Mouse (Mus musculus) liver, embryonic 14.5 days (tissue): ENCODE data around the gene Lrrc27. TPM values are rescaled to one million over a fixed set of nuclear protein-coding genes. Genes with fewer than 3 reads are reported as not detected.

Source experiments
- ATAC-seq: fragments of 200-750 bp; cut with Nextera tagmentation; 2 replicates; pipeline ENCODE4 v1.8.0; 2017; ENCODE audit warnings: moderate number of reproducible peaks, mild to moderate bottlenecking, moderate library complexity; ENCODE audit not compliant: insufficient read depth
- DNase-seq, 3 experiments: peaks; one replicate each; pipeline ENCODE4 v3.0.0-alpha.2; 2012 to 2013; ENCODE audit warnings: low read depth in 3 of 3, low spot score in 3 of 3
- H3K27ac ChIP-seq: fragments of 300-500 bp; sonication (generic); 2 replicates; pipeline ENCODE4 v1.5.1; 2014; ENCODE audit warnings: moderate library complexity, mild to moderate bottlenecking, control low read depth, inconsistent platforms
- H3K27me3 ChIP-seq: fragments of 300-500 bp; sonication (generic); 2 replicates; pipeline ENCODE4 v1.6.1; 2014; ENCODE audit warnings: mild to moderate bottlenecking, low read length, moderate library complexity; ENCODE audit not compliant: control insufficient read depth, insufficient read depth
- H3K36me3 ChIP-seq: fragments of 300-500 bp; sonication (generic); replicated peaks from 2 replicates; pipeline ENCODE4 v1.6.1; 2014; ENCODE audit warnings: low read depth; ENCODE audit not compliant: control insufficient read depth, insufficient read depth
- H3K4me1 ChIP-seq, 2 experiments: fragments of 200-500 bp in 1 of 2; fragments of 300-500 bp in 1 of 2; sonication (generic) in 1 of 2; replicated peaks; 2 replicates each; pipeline ENCODE4 v1.6.1; 2012 to 2014; ENCODE audit warnings: antibody characterized with exemption in 1 of 2, inconsistent platforms in 1 of 2, low read length in 1 of 2; ENCODE audit not compliant: control insufficient read depth in 2 of 2, insufficient read depth in 2 of 2
- H3K4me2 ChIP-seq: fragments of 300-500 bp; sonication (generic); 2 replicates; pipeline ENCODE4 v1.6.1; 2014; ENCODE audit warnings: low read depth, mild to moderate bottlenecking, control low read depth, moderate library complexity
- H3K4me3 ChIP-seq, 2 experiments: fragments of 200-500 bp in 1 of 2; fragments of 300-500 bp in 1 of 2; sonication (generic) in 1 of 2; 2 replicates each; pipeline ENCODE4 v1.5.1; 2012 to 2014; ENCODE audit warnings: low read depth in 2 of 2, low read length in 2 of 2, mild to moderate bottlenecking in 2 of 2, control low read depth in 1 of 2, inconsistent platforms in 1 of 2, moderate library complexity in 1 of 2; ENCODE audit not compliant: insufficient read depth in 1 of 2
- H3K9ac ChIP-seq: fragments of 300-500 bp; sonication (generic); replicated peaks from 2 replicates; pipeline ENCODE4 v1.6.1; 2014; ENCODE audit warnings: mild to moderate bottlenecking, control low read depth, moderate library complexity
- H3K9me3 ChIP-seq: fragments of 300-500 bp; sonication (generic); 2 replicates; pipeline ENCODE4 v1.6.1; 2016; ENCODE audit warnings: low read length, mixed read lengths; ENCODE audit not compliant: control insufficient read depth
- CTCF ChIP-seq: IDR thresholded peaks from 2 replicates; pipeline ENCODE4 v1.5.1; 2016; ENCODE audit warnings: antibody characterized with exemption, low read depth, control low read depth
- EP300 ChIP-seq: IDR thresholded peaks from 2 replicates; pipeline ENCODE4 v1.6.1; 2016; ENCODE audit warnings: antibody characterized with exemption, low read depth
- WGBS: fragments of 180-500 bp; shearing (Covaris S2); extraction: QIAGEN DNeasy Blood & Tissue Kit; methylation state at CpG from one replicate; pipeline ENCODE4 v1.1.7; 2014; ENCODE audit not compliant: insufficient replicate concordance; 5-methylcytosine and 5-hydroxymethylcytosine counted together
- polyA plus RNA-seq, 2 experiments: library from polyadenylated mRNA; depleted of rRNA in 1 of 2; stranded (reverse) in 1 of 2; unstranded in 1 of 2; fragments of >200 nt; fragmentation: Nextera tagmentation in 1 of 2; extraction: Ambion mirVana in 1 of 2; gene quantifications; 2 replicates each; pipeline versions ENCODE4 v1.2.1 to v1.2.3; 2012 to 2014

The Lrrc27 gene
- polyA plus RNA-seq, 2 experiments = 0.27 to 0.52 TPM

DNA sequence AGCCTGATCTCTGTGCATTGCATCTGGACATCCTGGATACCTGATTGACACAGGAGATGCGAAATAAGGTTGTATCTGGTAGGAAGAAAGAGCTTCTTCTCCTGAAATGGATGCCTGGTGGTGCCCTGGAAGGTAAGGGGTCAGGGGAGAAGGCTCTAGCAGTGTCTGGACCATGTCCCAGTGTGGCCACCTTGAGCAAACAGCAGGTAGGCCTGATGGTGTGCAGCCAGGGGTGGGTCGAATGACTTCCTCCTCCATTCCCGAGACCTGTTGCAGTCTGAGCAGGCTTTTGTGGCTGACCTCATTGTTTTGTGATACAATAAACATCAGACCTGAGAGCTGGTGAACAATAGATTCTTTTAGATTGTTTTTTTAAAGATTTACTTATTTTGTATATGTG is 69.2 kb downstream of the Lrrc27 start:
- H3K4me1 ChIP-seq = peaks cover 0 to 2% of the 10 kb centered on the region in 2 experiments; a peak in 1 of 4 replicates
- TF ChIP-seq CTCF (no peak), EP300 (no peak)
- no peaks in the 10 kb centered on the region for H3K27me3 ChIP-seq
- H3K36me3 ChIP-seq = no peaks in the 10 kb centered on the region
- DNase-seq = no peak
- no peak overlapping the region for H3K27ac ChIP-seq
- H3K9me3 ChIP-seq = no peaks in the 10 kb centered on the region
- no peak overlapping the region for H3K9ac ChIP-seq
- no peak overlapping the region for H3K4me2 ChIP-seq
- WGBS = 57% methylated on average over 3 of the region's 3 CpGs
- no peak overlapping the region for H3K4me3 ChIP-seq
- no peak for ATAC-seq

DNA sequence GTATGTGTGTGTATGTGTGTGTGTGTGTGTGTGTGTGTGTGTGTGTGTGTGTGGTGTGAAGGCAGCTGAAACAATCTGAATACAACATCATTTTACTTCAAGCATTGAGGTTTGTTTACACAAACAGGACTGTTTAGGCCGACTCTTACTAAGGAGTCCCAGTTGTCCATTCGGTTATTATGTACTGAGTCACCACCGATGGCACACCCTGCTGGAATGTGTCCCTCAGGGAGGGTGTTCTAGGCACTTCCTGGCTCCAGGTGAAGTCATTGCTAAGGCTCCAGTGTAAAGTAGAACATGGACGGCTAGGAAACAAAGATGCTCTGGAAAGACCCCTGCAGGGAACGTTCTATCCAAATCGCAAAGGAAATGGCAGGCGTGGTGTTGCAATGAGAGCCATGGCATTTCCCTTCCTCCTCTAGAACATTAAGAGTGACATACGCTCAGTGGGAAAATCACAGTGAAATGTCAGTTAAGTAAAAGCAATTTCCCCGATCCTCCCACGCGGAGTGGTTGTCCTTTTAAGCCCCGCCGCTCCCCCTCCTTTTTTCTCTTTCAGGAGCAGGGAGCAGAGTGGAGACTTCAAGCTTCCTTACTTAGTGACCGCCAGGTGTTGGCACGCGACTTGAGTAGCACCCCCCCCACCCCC is 72.6 kb downstream of the Lrrc27 start:
- WGBS = 61% methylated on average over 16 of the region's 16 CpGs
- peaks cover 0 to 2% of the 10 kb centered on the region in 2 experiments; a peak in 1 of 4 replicates for H3K4me1 ChIP-seq
- no peak for ATAC-seq
- H3K4me2 ChIP-seq = no peak overlapping the region
- H3K36me3 ChIP-seq = no peaks in the 10 kb centered on the region
- H3K9ac ChIP-seq = no peak overlapping the region
- no peaks in the 10 kb centered on the region for H3K27me3 ChIP-seq
- H3K27ac ChIP-seq = no peak overlapping the region
- no peak for DNase-seq
- H3K9me3 ChIP-seq = no peaks in the 10 kb centered on the region
- no peak overlapping the region for H3K4me3 ChIP-seq
- TF ChIP-seq EP300 (no peak), CTCF (no peak)

DNA sequence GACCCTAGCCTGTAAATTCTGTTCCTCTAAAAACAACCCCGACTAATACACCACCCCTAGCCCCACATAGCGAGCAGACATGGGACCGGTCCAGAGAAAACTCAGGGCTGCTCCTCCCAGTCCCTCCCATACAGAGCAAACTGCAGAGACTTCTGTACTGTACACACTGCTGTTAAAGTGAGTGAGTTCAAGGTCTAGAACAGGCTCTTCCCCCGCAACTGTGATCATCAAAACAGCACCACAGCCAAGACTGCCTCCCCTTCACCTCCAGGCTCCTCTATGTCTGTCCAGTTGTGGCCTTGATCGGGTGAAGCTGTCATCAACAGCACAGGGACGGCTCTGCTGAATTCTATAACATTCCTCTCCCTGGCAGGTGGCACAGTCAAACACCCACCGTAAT is 75.8 kb downstream of the Lrrc27 start:
- ATAC-seq = no peak
- Histone ChIP-seq H3K27ac (no peak overlapping the region), H3K9ac (no peak overlapping the region), H3K4me1 (peaks cover 0 to 2% of the 10 kb centered on the region in 2 experiments; a peak in 1 of 4 replicates), H3K4me2 (no peak overlapping the region), H3K9me3 (no peaks in the 10 kb centered on the region), H3K36me3 (no peaks in the 10 kb centered on the region), H3K27me3 (no peaks in the 10 kb centered on the region), H3K4me3 (no peak overlapping the region)
- DNase-seq = no peak
- 61% methylated on average over 7 of the region's 7 CpGs for WGBS
- TF ChIP-seq CTCF = no peak
- no peak for TF ChIP-seq EP300

Other genes with a start within 250 kb of the Lrrc27 start
- gene Dpysl4, start 127.0 kb upstream of the Lrrc27 start, polyA plus RNA-seq (2012; rRNA removed) = 0.10 and 0.18 TPM in 2 replicates
- gene Dpysl4, start 127.0 kb upstream of the Lrrc27 start, polyA plus RNA-seq (2014; fragmentation: Nextera tagmentation; extraction: Ambion mirVana) = 0.08 and 0.15 TPM in 2 replicates
- 0.05 and 0.12 TPM in 2 replicates for gene Stk32c, start 319 bp downstream of the Lrrc27 start, polyA plus RNA-seq (2012; rRNA removed)
- not detected in 2 replicates for gene Stk32c, start 319 bp downstream of the Lrrc27 start, polyA plus RNA-seq (2014; fragmentation: Nextera tagmentation; extraction: Ambion mirVana)
- gene Pwwp2b, start 35.5 kb downstream of the Lrrc27 start, polyA plus RNA-seq (2012; rRNA removed) = 1.00 and 1.0 TPM in 2 replicates
- gene Pwwp2b, start 35.5 kb downstream of the Lrrc27 start, polyA plus RNA-seq (2014; fragmentation: Nextera tagmentation; extraction: Ambion mirVana) = 1.3 and 1.4 TPM in 2 replicates
- 1.8 and 2.4 TPM in 2 replicates for gene Inpp5a, start 176.1 kb downstream of the Lrrc27 start, polyA plus RNA-seq (2012; rRNA removed)
- 3.5 and 5.0 TPM in 2 replicates for gene Inpp5a, start 176.1 kb downstream of the Lrrc27 start, polyA plus RNA-seq (2014; fragmentation: Nextera tagmentation; extraction: Ambion mirVana)